Mouse (Mus musculus): ENCODE measurements at regions not wholly inside any gene's neighbourhood (a gene's known extent, or its start where the extent isn't known, plus 50 kb on each side); places are given as distances from the start of the nearest gene placed in this dataset.

DNA sequence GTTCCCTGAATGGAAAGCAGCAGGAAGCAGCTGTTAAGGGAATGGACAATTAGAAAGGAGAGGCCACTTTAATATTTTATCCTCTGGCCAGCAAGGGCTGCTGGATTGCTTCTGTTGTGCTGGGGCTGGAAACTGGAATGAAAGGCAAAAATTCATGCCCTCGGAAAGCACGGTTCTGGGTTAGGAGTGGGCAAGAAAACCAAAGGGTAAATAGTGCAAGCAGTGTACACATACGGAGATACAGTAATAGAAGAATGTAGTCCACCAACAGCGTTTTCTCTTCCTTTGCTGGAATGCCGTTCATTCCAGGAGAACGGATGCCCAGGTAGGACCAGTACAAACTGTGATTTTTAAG, 50.8 kb upstream of the Zfr start:
- no peak for DNase-seq (ENCODE audit: low spot score)

DNA sequence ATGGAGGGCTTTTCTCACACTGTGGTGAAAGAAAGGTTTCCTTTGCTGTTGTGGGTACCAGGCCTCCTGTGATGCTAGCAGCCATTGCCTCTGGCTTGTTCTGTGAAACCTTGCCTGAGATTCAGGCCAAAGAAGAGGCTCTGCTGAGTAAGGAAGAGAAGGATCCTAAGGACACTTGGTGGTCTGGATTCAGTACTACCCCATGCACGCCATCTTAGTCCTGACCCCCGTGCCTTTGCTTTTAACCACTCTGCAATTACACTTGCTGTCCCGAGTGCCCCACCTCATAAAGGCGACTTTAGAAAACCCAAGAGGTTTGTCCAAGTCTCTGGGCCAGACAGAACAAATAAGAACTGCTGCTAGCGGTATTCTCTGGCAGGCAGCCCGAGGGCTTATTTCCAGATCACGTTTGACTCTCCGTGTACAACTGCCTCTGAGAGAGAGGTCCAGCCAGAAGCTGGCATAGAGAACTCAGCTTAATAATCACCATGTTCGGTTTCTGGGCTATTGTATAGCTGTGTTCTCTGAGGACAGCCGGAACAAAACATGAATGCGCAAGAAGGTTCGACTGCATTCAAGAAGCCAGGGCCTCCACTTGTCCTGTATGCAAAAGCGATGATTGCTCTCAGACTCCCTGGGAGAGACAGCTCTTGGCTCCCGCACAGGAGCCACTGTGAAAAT, 51.3 kb upstream of the Zfr start:
- DNase-seq (ENCODE audit: low spot score), result peak; percentile 28

DNA sequence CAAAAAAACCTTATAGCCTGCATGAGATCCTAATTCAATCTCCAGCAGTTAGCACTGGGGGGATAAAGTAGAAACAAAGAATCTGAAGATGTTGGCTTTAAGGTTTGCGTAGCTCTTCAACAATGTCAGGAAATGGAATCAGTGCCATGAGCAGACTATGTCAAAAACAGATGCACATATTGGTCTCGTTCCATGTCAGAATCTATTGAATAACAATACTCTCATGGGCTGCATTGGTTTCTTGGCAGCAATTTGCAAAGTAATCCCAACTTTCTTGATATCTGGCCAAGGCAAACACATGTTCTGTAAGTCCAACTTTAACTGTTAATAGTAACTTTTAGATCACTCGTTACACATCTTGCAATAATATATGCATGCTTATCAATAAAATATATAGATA, 58.1 kb upstream of the Sub1 start:
- no peak for DNase-seq (ENCODE audit: low spot score)

DNA sequence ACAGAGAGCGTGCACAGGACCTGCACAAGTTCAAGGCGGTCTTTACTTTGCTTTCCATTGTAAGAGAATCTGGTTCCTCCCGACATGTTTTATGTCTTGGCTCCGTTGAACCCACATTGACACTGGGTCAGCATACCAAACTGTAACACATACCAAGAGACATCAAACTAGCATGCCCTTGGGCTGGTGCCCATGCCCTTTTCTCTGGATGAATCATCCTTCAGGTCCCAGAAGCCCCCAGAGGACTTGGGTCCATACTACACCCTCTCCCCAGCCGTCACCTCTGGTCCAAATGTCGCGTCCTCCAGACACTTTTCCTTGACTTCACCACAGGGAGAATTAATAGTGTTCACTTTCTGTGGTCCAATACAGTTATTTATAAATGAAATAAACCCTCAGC, 56.8 kb upstream of the Sub1 start:
- no peak for DNase-seq (ENCODE audit: low spot score)

DNA sequence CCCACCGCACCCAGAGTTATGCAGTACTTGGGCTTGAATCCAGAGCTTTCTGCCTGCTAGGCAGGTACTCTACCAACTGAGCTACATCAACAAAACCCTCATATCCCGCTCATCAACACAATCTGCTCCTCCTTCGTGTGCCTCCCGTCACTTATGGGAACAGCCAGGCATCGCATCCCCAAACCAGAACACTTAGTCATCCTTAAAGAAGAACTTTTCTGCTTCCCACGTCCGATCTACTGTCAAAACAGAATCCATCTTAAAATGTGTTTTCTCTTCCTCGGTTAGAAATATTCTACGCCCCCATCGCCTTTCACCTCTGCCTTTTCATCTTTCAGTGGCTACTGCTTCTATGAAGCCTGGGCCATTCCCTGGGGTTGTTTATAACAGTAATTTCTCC, 52.2 kb upstream of the Sub1 start:
- DNase-seq (ENCODE audit: low spot score), result no peak

DNA sequence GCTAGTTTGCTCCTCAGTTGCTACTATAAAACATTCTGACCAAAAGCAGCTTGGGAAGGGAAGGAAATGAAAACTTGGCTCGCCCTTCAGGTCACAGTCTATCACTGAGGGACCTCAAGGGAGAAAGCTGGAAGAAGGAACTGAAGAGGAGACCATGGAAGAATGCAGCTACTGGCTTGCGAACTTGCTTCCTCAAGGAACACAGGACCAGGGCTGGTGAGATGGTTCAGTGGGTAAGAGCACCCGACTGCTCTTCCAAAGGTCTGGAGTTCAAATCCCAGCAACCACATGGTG, 51.4 kb upstream of the Sub1 start:
- no peak for DNase-seq (ENCODE audit: low spot score)

DNA sequence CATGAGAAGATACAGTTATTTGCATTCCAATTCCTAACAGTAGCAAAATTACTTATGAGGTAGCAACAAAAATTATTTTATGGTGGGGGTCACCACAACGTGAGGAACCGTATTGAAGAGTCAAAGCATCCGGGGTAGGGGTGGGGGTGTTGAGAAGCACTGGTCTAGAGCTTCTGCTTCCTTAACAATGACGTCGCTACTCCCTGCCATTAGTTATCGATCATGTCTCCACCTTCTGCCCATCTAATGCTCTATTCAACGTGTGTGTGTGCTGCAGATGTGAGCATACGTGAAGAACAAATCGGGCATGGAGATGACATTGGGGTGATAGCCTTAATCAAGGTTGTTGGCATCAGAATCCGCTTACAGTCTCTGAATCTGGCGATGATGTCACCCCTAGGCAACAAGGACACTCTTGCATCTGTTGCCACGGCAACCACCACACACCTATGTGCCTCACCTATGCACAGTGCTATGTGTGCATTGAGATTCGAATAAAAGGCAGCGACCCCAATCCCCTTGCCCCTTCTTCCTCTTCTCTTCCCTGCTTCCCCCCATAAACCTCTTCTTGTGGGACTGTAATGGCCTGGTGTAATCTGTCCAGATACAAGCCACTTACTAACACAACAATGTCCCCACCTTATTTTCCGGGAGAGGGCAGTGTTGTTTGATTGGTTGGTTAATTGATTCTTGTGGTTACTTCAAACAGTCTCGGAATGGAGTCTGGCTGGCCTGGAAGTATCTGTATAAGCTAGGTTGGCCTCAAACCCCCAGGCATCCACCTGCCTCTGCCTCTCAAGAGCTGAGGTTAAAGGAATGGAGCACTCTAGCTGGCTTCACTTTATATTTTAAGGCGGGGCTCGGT, 50.8 kb upstream of the Sub1 start:
- no peak for DNase-seq (ENCODE audit: low spot score)

Measured in urinary bladder, postnatal 10 days (tissue).